Mouse (Mus musculus) C2C12 (cell line): ENCODE measurements around the gene Mcat.

ENCODE experiments used
- CEBPB ChIP-seq: IDR thresholded peaks from one replicate; pipeline ENCODE4 v1.6.1; 2011; ENCODE audit warnings: low read depth, mild to moderate bottlenecking, control low read depth, moderate library complexity
- CTCF ChIP-seq: IDR thresholded peaks from one replicate; pipeline ENCODE4 v1.5.1; 2011; ENCODE audit not compliant: control insufficient read depth, insufficient read depth, insufficient read length
- FOSL1 ChIP-seq: IDR thresholded peaks from one replicate; pipeline ENCODE4 v1.8.0; 2011; ENCODE audit warnings: mild to moderate bottlenecking, low read length; ENCODE audit not compliant: poor library complexity, insufficient read depth, severe bottlenecking
- MAX ChIP-seq: IDR thresholded peaks from one replicate; pipeline ENCODE4 v1.6.1; 2011; ENCODE audit warnings: mild to moderate bottlenecking, control low read depth
- MYOD1 ChIP-seq: IDR thresholded peaks from one replicate; pipeline ENCODE4 v1.6.1; 2011; ENCODE audit warnings: low read depth; ENCODE audit not compliant: control insufficient read depth, insufficient read length
- MYOG ChIP-seq: IDR thresholded peaks from one replicate; pipeline ENCODE4 v1.6.1; 2011; ENCODE audit not compliant: control insufficient read depth, insufficient read length; ENCODE audit errors: extremely low read depth
- USF1 ChIP-seq: IDR thresholded peaks from one replicate; pipeline ENCODE4 v1.6.1; 2011; ENCODE audit warnings: low read depth, mild to moderate bottlenecking, control low read depth, moderate library complexity

- no peak for TF ChIP-seq CTCF
- no peak for TF ChIP-seq MAX
- TF ChIP-seq USF1: no peak
- no peak for TF ChIP-seq CEBPB
- TF ChIP-seq MYOD1: no peak
- no peak for TF ChIP-seq MYOG
- TF ChIP-seq FOSL1: no peak
These were observed 35.8 kb downstream of the Mcat start for GRCm38 (mm10) chr15:83527747-83528146.
